Mouse (Mus musculus) liver, embryonic 14 days (tissue): Measurements from ENCODE around the gene Gm26558. TPM values are rescaled to one million over a fixed set of nuclear protein-coding genes. Genes with fewer than 3 reads are reported as not detected.

Source experiments
- polyA plus RNA-seq: library from polyadenylated mRNA; depleted of rRNA; stranded (reverse); fragments of >200 nt; gene quantifications from 2 replicates; pipeline ENCODE4 v1.2.3, GENCODE M21; 2012; rRNA removed

Gene Gm26558
- 0.09 and 0.16 TPM in 2 replicates for polyA plus RNA-seq

GRCm38 (mm10) chr2:70661715-70662495 lies at the start of gene Gm26558:
Gene Gm26558, minus strand, starts transcription at chr2:70662108.

GRCm38 (mm10) chr2:70660887-70661714 lies 807 bp downstream of the Gm26558 start, which contains the start of gene Gorasp2:
Gene Gorasp2, plus strand, starts transcription at chr2:70661576.

Other genes with a start within 250 kb of the Gm26558 start
- gene Sp5, start 187.2 kb downstream of the Gm26558 start, polyA plus RNA-seq = 0.10 and 0.12 TPM in 2 replicates
- gene Erich2, start 153.3 kb downstream of the Gm26558 start, polyA plus RNA-seq = 0.11 TPM in 1 of 2 replicates, not detected in the other
- gene Gad1, start 109.0 kb downstream of the Gm26558 start, polyA plus RNA-seq = 0.03 TPM in 2 replicates
- gene Gorasp2, start 532 bp downstream of the Gm26558 start, polyA plus RNA-seq = 20.9 and 24.5 TPM in 2 replicates
- gene Tlk1, start 163.6 kb upstream of the Gm26558 start, polyA plus RNA-seq = 25.7 and 28.0 TPM in 2 replicates